Mouse (Mus musculus) midbrain, embryonic 14.5 days (tissue): ENCODE results near the gene Igfals. TPM values are rescaled to one million over a fixed set of nuclear protein-coding genes. Genes with fewer than 3 reads are reported as not detected.
A peak's percentile ranks its signal among the peaks of the same experiment; 100 is the strongest.

Experiments used
- ATAC-seq: fragments of 200-750 bp; cut with Nextera tagmentation; 2 replicates; pipeline ENCODE4 v1.8.0; 2017; ENCODE audit warnings: moderate number of reproducible peaks, moderate library complexity; ENCODE audit not compliant: low FRiP score, low TSS enrichment
- DNase-seq: peaks from one replicate; pipeline ENCODE4 v3.0.0-alpha.2; 2015
- H3K27ac ChIP-seq: fragments of 300-500 bp; sonication (generic); replicated peaks from 2 replicates; pipeline ENCODE4 v1.5.1; 2014; ENCODE audit warnings: mild to moderate bottlenecking, low read depth, low read length, moderate library complexity
- H3K27me3 ChIP-seq: fragments of 300-500 bp; sonication (generic); 2 replicates; pipeline ENCODE4 v1.6.1; 2014; ENCODE audit warnings: low read length, control low read depth, mixed read lengths; ENCODE audit not compliant: control insufficient read depth, insufficient read depth
- H3K36me3 ChIP-seq: fragments of 300-500 bp; sonication (generic); 2 replicates; pipeline ENCODE4 v1.6.1; 2014; ENCODE audit warnings: low read length, control low read depth; ENCODE audit not compliant: control insufficient read depth, insufficient read depth
- H3K4me1 ChIP-seq: fragments of 300-500 bp; sonication (generic); 2 replicates; pipeline ENCODE4 v1.6.1; 2014; ENCODE audit warnings: mild to moderate bottlenecking, antibody characterized with exemption, low read length, control low read depth; ENCODE audit not compliant: control insufficient read depth, insufficient read depth
- H3K4me2 ChIP-seq: fragments of 300-500 bp; sonication (generic); 2 replicates; pipeline ENCODE4 v1.6.1; 2014; ENCODE audit warnings: mild to moderate bottlenecking, low read length, moderate library complexity
- H3K4me3 ChIP-seq: fragments of 300-500 bp; sonication (generic); replicated peaks from 2 replicates; pipeline ENCODE4 v1.5.1; 2014; ENCODE audit warnings: low read depth, low read length
- H3K9ac ChIP-seq: fragments of 300-500 bp; sonication (generic); replicated peaks from 2 replicates; pipeline ENCODE4 v1.6.1; 2014; ENCODE audit warnings: mild to moderate bottlenecking, low read length, moderate library complexity
- H3K9me3 ChIP-seq: fragments of 300-500 bp; sonication (generic); 2 replicates; pipeline ENCODE4 v1.6.1; 2016; ENCODE audit warnings: low read length, control low read depth, mixed read lengths; ENCODE audit not compliant: control insufficient read depth
- WGBS: fragments of 180-500 bp; shearing (Covaris S2); extraction: QIAGEN DNeasy Blood & Tissue Kit; methylation state at CpG from one replicate; pipeline ENCODE4 v1.1.7; 2014; 5-methylcytosine and 5-hydroxymethylcytosine counted together
- polyA plus RNA-seq: library from polyadenylated mRNA; unstranded; fragments of >200 nt; fragmentation: Nextera tagmentation; extraction: Ambion mirVana; gene quantifications from 2 replicates; pipeline ENCODE4 v1.2.1, GENCODE M21; 2014

The Igfals gene
- polyA plus RNA-seq, 1 experiment from 2014 or later: not detected

GRCm38 (mm10) chr17:24877336-24878116 lies 11.7 kb downstream of the Igfals start:
- 65% methylated on average over 10 of the region's 10 CpGs for WGBS
- no peak for ATAC-seq
- H3K4me1 ChIP-seq: no peaks in the 10 kb centered on the region
- no peak overlapping the region for H3K4me2 ChIP-seq
- H3K9me3 ChIP-seq: no peaks in the 10 kb centered on the region
- no peak overlapping the region for H3K27ac ChIP-seq
- H3K27me3 ChIP-seq: no peaks in the 10 kb centered on the region
- peaks cover 6% of the 10 kb centered on the region for H3K36me3 ChIP-seq
- H3K4me3 ChIP-seq: no peak overlapping the region
- H3K9ac ChIP-seq: no peak overlapping the region
- no peak for DNase-seq

DNA sequence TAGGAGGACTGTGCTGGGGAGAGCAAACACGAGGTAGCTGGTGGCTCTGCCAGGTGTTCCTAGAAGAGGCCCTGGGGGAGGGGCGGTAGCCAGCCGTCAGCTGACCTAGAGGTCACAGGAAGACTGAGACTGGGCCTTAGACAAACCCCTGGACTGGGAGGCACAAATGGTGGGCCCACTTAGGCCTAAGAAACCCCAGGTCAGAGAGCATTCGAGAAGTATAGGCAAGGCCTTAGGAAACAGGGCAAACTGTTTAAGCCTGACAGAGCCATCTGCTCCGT lies 12.3 kb downstream of the Igfals start:
- Histone ChIP-seq H3K4me3 (no peak overlapping the region), H3K4me1 (no peaks in the 10 kb centered on the region), H3K27ac (no peak overlapping the region), H3K4me2 (no peak overlapping the region), H3K9me3 (no peaks in the 10 kb centered on the region), H3K27me3 (no peaks in the 10 kb centered on the region), H3K9ac (no peak overlapping the region), H3K36me3 (peaks cover 11% of the 10 kb centered on the region)
- DNase-seq: no peak
- whole genome bisulfite sequencing: 39% methylated on average over 5 of the region's 5 CpGs
- no peak for ATAC-seq

- Histone ChIP-seq H3K4me2 (no peak overlapping the region), H3K27me3 (no peaks in the 10 kb centered on the region), H3K4me3 (no peak overlapping the region), H3K9me3 (no peaks in the 10 kb centered on the region), H3K27ac (no peak overlapping the region), H3K4me1 (no peaks in the 10 kb centered on the region), H3K36me3 (peaks cover 16% of the 10 kb centered on the region), H3K9ac (no peak overlapping the region)
- ATAC-seq (no peak), DNase-seq (no peak)
- WGBS: 77% methylated on average over 8 of the region's 8 CpGs
Observed at GRCm38 (mm10) chr17:24878531-24878930, 12.7 kb downstream of the Igfals start.

- H3K36me3 ChIP-seq: peaks cover 22% of the 10 kb centered on the region
- no peak overlapping the region for H3K27ac ChIP-seq
- H3K4me1 ChIP-seq: peaks cover 5% of the 10 kb centered on the region
- ATAC-seq: no peak
- no peak overlapping the region for H3K4me3 ChIP-seq
- H3K4me2 ChIP-seq: no peak overlapping the region
- H3K9ac ChIP-seq: no peak overlapping the region
- no peaks in the 10 kb centered on the region for H3K27me3 ChIP-seq
- no peaks in the 10 kb centered on the region for H3K9me3 ChIP-seq
- WGBS: 48% methylated on average over 7 of the region's 7 CpGs
- DNase-seq: peak; percentile 44
Observed at GRCm38 (mm10) chr17:24881738-24882440, 16.1 kb downstream of the Igfals start.

GRCm38 (mm10) chr17:24884391-24884790 lies 18.6 kb downstream of the Igfals start:
- 86% methylated on average over 6 of the region's 6 CpGs for WGBS
- Histone ChIP-seq H3K27ac (no peak overlapping the region), H3K4me3 (no peak overlapping the region), H3K36me3 (peaks cover 32% of the 10 kb centered on the region), H3K4me2 (no peak overlapping the region), H3K9me3 (no peaks in the 10 kb centered on the region), H3K4me1 (peaks cover 19% of the 10 kb centered on the region), H3K9ac (no peak overlapping the region), H3K27me3 (no peaks in the 10 kb centered on the region)
- ATAC-seq (no peak), DNase-seq (no peak)

DNA sequence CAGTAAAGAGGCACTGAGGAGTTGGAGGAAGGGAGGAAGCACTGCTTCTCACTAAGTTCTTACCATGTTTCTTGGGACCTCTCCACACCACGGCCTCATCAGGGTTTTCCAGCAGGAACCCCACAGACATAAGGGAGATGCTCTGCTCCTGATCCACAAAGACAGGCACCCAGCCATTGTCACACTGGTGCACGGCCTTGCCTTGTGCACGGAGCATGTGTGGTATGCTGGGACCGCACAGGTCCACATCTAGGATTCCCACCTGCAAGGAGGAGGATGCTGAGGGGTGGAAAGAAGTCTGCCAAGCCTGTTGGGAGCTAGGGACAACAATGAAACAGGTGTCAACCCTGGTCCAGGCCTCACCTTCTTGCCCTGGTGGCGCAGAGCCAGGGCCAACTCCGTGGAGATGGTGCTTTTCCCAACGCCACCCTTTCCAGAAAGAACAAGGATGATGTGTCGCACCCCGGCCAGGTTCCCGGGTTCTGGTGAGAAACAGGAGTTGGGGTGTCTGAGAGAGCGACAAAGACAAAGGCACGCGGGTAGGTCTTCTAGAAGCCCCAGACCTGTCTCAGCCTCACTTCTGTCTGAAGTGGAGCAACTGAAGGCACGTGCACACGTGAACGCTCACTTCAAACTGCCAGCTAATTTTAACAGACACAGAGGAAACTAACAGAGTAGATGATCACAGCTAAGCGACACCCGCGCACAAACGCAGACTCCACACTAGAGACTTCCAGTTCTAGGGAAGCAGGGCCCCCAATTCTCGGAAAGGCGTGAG lies 19.7 kb downstream of the Igfals start:
- DNase-seq (no peak), ATAC-seq (no peak)
- H3K27me3 ChIP-seq: no peaks in the 10 kb centered on the region
- H3K36me3 ChIP-seq: peaks cover 43% of the 10 kb centered on the region
- no peak overlapping the region for H3K27ac ChIP-seq
- H3K4me3 ChIP-seq: peak overlapping the region; percentile 88
- WGBS: 26% methylated on average over 22 of the region's 22 CpGs
- no peaks in the 10 kb centered on the region for H3K9me3 ChIP-seq
- H3K4me2 ChIP-seq: peak overlapping the region; percentile 69
- H3K9ac ChIP-seq: peak overlapping the region; percentile 49; the same call in 1 of the 2 replicates
- H3K4me1 ChIP-seq: peaks cover 19% of the 10 kb centered on the region

DNA sequence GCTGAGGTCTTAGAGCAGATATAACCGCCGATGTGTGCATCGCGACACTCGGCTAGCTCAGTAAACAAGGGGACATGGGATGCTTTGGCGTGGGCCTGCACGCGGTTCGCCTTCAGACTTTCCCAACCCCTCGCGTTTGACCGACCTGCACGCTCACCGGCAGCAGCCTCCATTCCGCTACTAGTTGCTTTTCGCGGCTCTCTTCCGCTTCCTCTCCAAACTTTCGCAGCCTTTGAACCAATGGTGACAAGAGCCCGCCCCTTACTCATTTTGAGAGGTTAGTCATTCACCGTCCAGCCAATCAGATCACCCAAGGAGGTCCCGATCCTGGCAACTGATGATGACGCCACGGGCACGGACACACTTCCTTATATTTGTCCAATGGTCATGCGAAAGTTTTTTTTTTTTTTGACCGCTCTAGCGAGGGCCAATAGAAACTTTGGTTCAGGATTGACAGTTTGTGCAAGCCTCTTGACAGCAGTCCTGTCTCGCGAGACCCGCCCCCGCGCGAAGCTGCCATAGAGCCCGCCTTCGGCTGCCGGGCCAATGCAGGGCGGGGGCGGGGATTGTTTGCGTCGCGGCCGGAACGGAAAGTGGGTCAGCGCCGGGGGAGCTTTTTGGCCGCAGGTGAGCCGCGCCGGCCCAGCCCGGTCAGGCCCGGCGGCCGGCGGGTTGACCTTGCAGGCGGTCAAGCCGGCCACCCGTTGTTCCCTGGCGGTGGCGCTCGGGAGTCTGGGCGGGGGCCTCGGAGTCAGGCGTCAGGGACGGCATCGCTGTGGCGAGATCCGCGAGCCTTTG lies 20.5 kb downstream of the Igfals start, which contains the start of the genes Nubp2 and Spsb3:
Gene Nubp2 (minus strand): TSS at position 216 of the 798 bp plus-strand sequence.
Gene Spsb3 (plus strand): TSS at position 510 of the 798 bp plus-strand sequence.
- Histone ChIP-seq H3K4me3 (peak within 1 kb of the TSS; percentile 88), H3K36me3 (peaks cover 51% of the 10 kb centered on the region), H3K27me3 (no peaks in the 10 kb centered on the region), H3K4me1 (peaks cover 19% of the 10 kb centered on the region), H3K4me2 (peak within 1 kb of the TSS; percentile 80), H3K9ac (peak within 1 kb of the TSS; percentile 80), H3K9me3 (no peaks in the 10 kb centered on the region), H3K27ac (peak within 1 kb of the TSS; percentile 70)
- WGBS: under 1% methylated on average over 69 of the region's 69 CpGs
- DNase-seq (peak; percentile 99), ATAC-seq (peak; percentile 95)

GRCm38 (mm10) chr17:24886932-24887271 lies 21.1 kb downstream of the Igfals start:
- peak; percentile 29; the same call in 1 of the 2 replicates for ATAC-seq
- DNase-seq: no peak
- WGBS: 1% methylated on average over 18 of the region's 18 CpGs
- Histone ChIP-seq H3K4me3 (peak overlapping the region; percentile 88), H3K9ac (peak overlapping the region; percentile 80), H3K36me3 (peaks cover 56% of the 10 kb centered on the region), H3K4me1 (peaks cover 19% of the 10 kb centered on the region), H3K9me3 (no peaks in the 10 kb centered on the region), H3K27ac (peak overlapping the region; percentile 70), H3K27me3 (no peaks in the 10 kb centered on the region), H3K4me2 (peak overlapping the region; percentile 80)
